Mouse (Mus musculus) cerebellum, postnatal 4 days (tissue): Measurements from ENCODE around the gene Ascl5.
A peak's percentile ranks its signal among the peaks of the same experiment; 100 is the strongest.

ENCODE experiments used
- DNase-seq, 2 experiments: peaks; one replicate each; pipeline ENCODE4 v3.0.0; 2022; ENCODE audit warnings: low spot score in 2 of 2, mixed read lengths in 1 of 2

The Ascl5 gene

DNA sequence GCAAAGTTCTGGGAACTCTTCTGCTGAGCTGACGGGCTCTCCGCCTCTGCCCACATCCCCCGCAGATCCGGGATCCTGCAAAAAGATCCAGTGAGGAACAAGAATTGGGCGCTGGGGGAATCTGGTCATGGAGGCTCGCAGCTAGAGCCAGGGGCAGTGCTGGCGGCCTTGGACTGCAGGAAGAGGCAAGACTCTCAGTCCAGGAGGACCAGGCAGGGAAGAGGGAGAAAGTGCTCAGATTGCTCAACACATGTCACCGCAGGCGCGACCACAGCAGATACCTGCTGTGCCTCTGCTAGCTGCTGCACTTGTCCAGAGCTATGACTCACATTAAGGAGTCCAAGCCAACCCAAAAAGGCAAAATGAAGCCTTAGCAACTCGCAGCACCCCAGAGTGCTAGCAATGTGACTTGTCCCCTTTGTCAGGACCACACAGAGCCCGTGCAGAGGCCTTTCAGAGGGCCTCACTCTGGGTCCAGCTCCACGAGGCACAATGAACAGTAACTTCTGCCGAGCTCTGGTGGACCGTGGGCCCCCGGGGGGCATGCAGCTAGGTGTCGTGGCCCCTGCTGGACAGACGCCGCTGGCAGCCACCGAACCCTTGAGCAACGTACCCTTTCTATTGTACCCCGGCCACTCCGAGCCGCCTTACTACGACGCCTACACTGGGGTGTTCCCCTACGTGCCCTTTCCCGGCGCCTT lies at the start of gene Ascl5:
Gene Ascl5 (plus strand): TSS at position 493 of the 701 bp plus-strand sequence.
- DNase-seq: peak in 1 of 2 experiments; percentile 22

- DNase-seq: no peak
Observed at GRCm38 (mm10) chr1:136001438-136001837, 49.2 kb upstream of the Ascl5 start.

- no peak for DNase-seq
Observed at GRCm38 (mm10) chr1:136006292-136006748, 44.3 kb upstream of the Ascl5 start, which contains the start of gene Igfn1. Gene Igfn1 (minus strand): TSS chr1:136006342.

DNA sequence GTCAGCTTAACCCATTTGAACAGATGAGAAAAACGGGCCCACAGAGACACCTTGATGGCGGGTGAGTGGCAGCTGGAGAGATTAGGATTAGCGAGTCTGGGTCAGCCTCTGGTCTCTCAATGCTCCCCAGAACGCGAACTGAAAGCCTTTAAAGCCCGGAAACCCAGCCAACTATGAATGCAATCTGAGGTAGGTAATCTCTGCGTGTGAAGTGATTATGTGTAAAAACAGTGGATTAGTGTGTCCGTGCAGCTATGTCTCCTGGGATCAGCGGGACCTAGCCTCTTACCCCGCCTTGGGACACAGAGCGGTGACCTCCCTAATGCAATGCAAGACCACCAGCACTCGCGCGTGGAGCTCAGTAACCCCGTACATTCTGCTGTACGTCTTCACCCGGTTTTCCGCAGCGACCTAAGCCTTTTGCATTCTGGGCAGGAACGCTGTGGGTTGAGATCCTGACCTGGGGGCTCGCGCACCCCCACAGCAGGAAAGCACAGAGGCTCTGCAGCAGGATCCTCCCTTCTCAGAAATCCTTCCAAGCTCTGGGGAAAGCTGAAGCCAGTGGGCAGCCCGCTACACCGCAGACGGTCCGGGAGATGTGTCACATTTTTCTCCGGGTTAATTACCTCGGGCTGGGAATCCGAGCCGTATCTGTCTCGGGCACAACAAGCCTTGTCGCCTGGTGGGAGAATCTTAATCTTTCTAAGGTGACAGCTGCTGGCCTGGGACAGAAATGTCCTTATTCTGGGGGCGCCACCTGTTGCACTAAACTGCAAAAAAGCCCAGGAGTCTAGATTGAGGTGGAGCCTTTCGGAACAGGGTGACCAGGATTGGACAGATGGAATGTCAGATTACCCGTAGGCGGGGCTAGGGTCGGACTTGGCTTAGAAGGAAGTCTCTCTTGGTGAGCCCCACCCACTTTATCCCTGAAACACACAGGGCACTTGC lies 43.1 kb upstream of the Ascl5 start, which contains the start of gene Tmem9:
Gene Tmem9 (plus strand): TSS at position 940 of the 948 bp plus-strand sequence.
- peak in 1 of 2 experiments; percentile 57 for DNase-seq

GRCm38 (mm10) chr1:136008159-136008533 lies 42.5 kb upstream of the Ascl5 start:
- DNase-seq: no peak

- DNase-seq: no peak
Observed at GRCm38 (mm10) chr1:136010247-136010646, 40.4 kb upstream of the Ascl5 start.

- DNase-seq: no peak
Observed at GRCm38 (mm10) chr1:136013513-136013912, 37.1 kb upstream of the Ascl5 start.

DNA sequence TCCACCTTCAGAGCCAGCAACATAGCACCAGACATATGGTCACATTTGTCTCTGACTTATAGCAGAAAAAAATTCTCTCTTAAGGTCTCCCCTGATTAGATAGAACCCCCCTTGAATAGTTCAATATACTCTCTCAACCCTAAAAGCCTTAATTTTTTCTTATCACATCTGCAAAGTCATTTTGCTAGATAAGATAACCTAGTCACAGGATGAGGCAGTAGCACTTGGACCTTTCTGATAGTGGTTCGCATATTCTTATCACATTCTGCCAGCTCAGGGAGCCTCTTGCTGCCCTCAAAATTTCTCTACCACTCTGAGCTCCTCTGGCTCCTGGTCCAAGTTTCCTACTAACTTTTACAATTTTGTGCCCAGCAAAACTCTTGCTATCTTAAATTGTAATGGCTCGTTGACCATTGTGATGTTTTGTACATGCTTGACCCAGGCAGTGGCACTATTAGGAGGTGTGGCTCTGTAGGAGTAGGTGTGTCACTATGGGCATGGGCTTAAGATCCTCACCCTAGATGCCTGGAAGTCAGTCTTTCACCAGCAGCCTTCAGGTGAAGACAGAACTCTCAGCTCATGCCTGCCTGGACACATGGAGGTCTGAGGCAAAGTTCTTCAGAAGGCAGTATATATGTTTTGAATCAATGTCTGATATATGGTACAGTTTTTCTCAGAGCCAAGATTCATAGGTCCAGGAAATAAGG lies 35.7 kb upstream of the Ascl5 start:
- no peak for DNase-seq

GRCm38 (mm10) chr1:136017307-136017706 lies 33.3 kb upstream of the Ascl5 start:
- DNase-seq: no peak

DNA sequence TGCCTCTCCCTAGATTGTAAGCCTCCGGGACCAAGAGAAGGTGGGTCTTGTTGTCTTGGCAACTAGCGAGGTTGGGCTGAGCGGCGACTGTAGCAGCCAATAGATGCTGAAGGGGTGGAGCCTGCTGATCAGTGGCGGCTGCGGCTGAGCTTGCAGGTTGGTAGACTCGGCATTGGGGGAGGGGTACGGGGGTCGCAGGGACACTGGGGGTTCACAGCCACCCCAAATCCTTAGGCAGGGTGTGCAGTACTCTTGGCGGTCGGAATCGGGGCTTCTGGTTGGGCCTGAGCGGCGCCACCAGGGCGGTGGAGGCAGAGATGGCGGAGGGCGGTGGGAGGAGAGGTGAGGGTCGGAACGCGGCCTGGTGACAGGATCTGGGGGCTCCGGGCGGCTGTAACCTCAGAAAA lies 32.7 kb upstream of the Ascl5 start:
- peak; percentile 80 to 91 for DNase-seq

- no peak for DNase-seq
Observed at GRCm38 (mm10) chr1:136018390-136019189, 32.0 kb upstream of the Ascl5 start.

GRCm38 (mm10) chr1:136030201-136030600 lies 20.4 kb upstream of the Ascl5 start:
- no peak for DNase-seq

DNA sequence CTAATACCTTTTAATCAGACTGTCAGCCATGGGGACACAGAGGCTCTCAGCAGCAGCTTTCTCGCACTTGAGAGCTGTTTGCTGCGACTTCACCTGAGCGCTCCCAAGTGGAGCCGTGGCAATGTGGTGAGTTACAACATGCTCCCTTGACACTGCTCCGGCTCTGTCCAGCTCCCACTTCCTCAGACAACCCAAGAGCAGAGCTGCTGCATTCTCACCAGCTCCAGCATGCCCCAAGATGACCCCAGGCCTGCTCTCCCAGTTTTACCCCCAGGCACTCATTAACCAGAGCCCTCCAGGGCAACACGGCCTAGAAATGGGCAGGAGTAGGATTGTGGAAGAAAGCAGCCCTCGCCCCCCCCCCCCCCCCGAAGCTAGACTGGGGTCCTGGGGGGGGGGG lies 18.9 kb upstream of the Ascl5 start:
- DNase-seq: no peak

DNA sequence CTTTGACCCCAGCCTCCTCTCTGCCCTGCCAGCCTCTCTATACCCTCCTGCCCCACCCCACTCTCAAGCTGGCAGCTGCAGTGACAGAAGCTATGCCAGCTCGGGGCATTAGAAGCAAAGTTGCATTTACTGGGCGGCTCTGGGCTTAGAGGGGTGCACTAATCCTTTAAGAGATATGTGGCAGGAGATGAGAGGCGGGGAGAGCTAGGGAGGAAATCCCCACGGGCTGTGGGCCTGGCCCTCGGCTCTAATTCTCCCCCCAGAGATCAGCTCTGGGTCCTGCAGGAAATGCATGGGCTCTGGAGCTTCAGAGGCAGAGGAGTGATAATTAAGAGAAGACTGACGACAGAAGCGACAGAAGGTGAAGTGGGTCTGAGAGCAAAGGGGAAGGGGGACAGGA lies 17.6 kb upstream of the Ascl5 start:
- DNase-seq: no peak

DNA sequence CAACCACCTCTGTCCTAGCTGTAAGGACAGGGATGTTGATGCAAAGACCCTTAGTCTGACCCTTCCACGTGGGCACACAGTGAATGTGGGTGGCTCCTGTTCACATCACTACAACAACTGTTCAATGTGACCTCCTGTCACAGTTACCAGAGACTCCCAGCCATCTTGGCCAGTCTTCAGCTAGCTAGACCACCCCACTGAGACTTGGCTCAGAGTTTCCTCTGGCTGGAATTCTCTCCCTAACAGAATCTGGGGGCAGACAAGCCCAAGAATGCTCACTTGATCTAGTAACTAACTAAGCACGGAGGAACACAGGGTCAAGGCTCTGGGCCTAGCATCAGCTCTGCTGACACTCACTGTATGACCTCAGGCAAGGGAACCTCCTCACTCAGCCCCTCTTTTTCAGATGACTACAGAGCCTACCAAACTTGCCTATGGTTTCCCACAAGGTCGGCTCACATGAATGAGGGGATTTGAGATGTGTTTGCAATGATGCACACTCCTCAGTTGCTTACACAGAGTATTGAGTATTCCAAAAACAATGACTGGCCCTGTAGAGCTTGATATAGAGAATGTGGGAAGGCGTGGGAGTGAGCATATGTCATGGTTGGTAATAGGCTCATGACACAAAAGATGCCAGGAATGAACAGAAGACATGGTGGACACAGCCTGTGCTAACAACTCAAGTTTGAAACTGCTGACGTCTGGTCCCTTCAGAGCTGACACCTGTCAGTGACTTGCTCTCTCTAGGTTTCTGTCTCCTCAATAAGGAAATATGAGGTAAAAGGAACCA lies 11.7 kb upstream of the Ascl5 start:
- DNase-seq: peak in 1 of 2 experiments; percentile 42

DNA sequence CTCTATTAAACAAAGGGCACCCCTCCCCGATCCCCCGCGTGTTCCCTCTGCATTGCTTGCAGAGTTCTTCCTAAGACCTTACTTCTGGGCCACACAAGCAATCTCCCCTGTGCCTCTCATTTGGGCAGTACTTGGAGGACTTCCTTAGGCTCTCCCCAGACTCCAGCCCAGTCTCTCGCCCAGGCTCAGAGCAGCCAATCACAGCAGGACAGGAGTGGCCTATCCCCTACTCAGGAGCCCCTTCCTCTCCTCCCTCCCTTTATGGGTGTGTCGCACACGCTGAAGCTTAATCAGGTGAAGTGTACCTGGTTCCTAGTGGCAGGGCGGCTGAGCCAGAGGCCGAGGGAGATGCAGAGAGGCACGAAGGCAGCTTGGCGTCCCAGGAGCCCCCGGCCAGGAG lies 10.2 kb upstream of the Ascl5 start:
- DNase-seq: no peak

- DNase-seq: peak in 1 of 2 experiments; percentile 29
Observed at GRCm38 (mm10) chr1:136040874-136041273, 9.7 kb upstream of the Ascl5 start.

DNA sequence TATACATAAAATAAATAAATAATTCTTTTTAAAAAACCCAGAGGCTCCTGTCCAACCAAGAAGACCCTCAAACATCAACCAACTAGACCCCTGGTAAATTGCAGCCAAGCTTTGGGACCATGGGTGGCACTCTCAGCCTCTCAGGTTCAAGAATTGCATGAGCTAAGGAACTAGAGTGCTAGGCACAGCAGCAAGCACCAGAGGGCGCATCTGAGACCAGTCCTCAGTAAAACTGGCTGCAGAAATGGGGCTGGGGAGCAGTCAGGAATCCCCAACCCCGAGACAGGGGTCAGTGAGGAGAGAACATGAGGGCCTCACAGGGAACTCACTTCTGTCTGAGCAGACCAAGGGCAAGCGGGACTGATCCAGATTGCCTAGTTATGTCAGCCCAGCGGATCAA lies 4.8 kb upstream of the Ascl5 start:
- peak; percentile 54 to 67 for DNase-seq

- DNase-seq: peak in 1 of 2 experiments; percentile 28
Observed at GRCm38 (mm10) chr1:136047432-136047831, 3.2 kb upstream of the Ascl5 start.

DNA sequence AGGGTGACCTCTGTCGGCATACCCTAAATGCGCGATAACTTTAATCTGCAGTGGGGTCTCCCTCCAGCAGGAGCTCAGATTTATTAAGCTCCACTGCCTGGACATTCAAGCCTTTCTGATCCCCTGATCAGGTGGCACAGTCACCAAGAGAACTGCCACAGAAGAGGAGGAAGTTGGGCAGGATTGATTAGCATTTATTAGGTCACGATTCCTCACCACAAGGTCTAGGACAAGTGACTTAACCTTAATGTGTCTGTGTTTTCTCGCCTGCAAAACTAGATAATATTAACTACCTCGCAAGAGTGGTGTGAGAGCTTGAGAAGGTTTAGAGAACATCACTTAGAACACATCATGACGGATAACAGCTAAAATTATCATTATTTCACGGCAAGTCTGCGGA lies 2.7 kb upstream of the Ascl5 start:
- no peak for DNase-seq
